Mouse (Mus musculus) embryonic fibroblast, embryonic 13.5 days (primary cell): Measurements from ENCODE around the gene Ly6g6c. TPM values are rescaled to one million over a fixed set of nuclear protein-coding genes. Genes with fewer than 3 reads are reported as not detected.

Source experiments
- H3K27ac ChIP-seq: 2 replicates; pipeline ENCODE4 v1.5.1; 2012; ENCODE audit warnings: low read length, control low read depth, inconsistent platforms; ENCODE audit not compliant: insufficient read depth
- H3K4me1 ChIP-seq: 2 replicates; pipeline ENCODE4 v1.6.1; 2011; ENCODE audit warnings: low read length; ENCODE audit not compliant: control insufficient read depth, insufficient read depth
- H3K4me3 ChIP-seq: 2 replicates; pipeline ENCODE4 v1.5.1; 2011; ENCODE audit warnings: mild to moderate bottlenecking, control low read depth, low read length; ENCODE audit not compliant: insufficient read depth
- CTCF ChIP-seq: IDR thresholded peaks from 2 replicates; pipeline ENCODE4 v1.5.1; 2011; ENCODE audit warnings: mild to moderate bottlenecking, control low read depth, low read length, moderate library complexity, borderline replicate concordance; ENCODE audit not compliant: insufficient read depth
- POLR2A ChIP-seq: IDR thresholded peaks from 2 replicates; pipeline ENCODE4 v1.6.1; 2011; ENCODE audit warnings: low read depth, mild to moderate bottlenecking, control low read depth, low read length, moderate library complexity
- polyA plus RNA-seq: library from polyadenylated mRNA; stranded (reverse); fragments of >200 nt; gene quantifications from 2 replicates; pipeline ENCODE4 v1.2.4, GENCODE M21; 2011; ENCODE audit warnings: low read depth; ENCODE audit not compliant: missing spikeins, insufficient read length

The Ly6g6c gene
- polyA plus RNA-seq, 1 experiment: not detected

DNA sequence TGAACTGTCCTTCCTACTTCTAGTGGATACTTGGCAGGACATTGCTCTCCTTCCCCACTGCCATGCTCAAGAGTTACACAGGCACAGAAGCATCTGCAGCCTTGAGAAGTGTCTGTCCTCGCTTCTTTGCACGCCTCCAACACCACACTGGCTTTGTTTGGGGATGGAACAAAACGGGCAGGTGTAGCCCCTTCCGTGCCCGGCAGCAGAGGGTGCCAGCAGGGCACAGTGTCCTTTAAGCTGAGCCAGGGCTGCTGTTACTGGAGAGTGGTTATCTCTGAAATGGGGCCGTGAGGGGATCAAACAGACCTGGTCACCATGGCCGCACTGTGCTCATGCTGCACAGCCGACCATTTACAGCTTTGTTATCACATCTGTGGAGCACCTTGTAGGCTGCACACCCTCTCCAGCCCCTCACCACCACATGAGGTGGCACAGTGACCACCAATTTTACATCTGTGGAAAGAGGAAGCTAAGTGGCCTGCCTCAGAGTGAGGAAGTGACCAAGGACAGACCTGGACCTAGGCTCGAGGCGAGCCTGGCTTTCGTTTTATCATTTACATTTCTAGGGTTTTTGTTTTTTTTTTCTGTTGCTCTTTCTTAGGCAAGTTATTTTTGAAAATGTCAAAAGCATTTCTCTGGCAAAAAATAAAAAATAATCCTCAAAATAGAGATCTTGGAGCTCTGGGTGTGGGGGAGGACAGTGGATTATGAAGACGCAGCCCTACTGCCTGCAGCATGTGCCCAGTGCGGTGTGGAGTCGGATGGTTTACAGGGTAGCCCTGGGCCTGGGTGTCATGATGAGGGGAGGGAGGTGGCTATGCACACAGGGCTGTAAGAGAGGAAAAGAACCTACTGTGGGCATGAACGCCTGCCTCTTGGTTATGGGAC is 29.5 kb downstream of the Ly6g6c start:
- H3K4me3 ChIP-seq: no peak overlapping the region
- H3K27ac ChIP-seq: no peak overlapping the region
- no peak for TF ChIP-seq POLR2A
- TF ChIP-seq CTCF: no peak
- H3K4me1 ChIP-seq: 0 out of 2 replicates have a peak, but pooled peaks cover 4% of the 10 kb centered on the region

GRCm38 (mm10) chr17:35096597-35096996 is 31.4 kb downstream of the Ly6g6c start:
- Histone ChIP-seq H3K4me1 (no peaks in the 10 kb centered on the region), H3K4me3 (no peak overlapping the region), H3K27ac (no peak overlapping the region)
- TF ChIP-seq POLR2A (no peak), CTCF (no peak)

DNA sequence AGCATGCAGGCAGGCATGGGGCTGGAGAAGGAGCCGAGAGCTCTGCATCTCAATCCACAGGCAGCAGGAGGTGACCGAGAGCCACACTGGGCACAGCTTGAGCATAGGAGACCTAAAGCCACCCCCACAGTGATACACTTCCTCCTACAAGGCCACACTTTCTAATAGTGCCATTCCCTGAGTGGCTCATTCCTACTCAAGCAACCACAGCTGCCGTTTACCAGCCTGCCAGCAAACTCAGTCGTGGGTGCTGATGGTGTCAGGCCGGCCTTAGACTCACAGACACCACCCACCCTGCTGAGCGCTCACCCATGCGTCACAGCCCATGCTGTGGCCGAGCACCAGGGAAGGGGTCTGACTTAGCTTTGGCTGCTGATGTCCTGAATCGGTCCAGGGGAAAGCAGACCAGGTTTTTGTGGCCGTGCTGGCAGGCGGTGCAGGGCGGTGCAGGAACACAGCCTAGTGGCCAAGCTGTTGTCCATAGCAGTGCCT is 32.0 kb downstream of the Ly6g6c start:
- Histone ChIP-seq H3K27ac (no peak overlapping the region), H3K4me1 (no peaks in the 10 kb centered on the region), H3K4me3 (no peak overlapping the region)
- TF ChIP-seq CTCF: no peak
- TF ChIP-seq POLR2A: no peak

- H3K4me1 ChIP-seq: no peaks in the 10 kb centered on the region
- no peak for TF ChIP-seq POLR2A
- TF ChIP-seq CTCF: no peak
- no peak overlapping the region for H3K4me3 ChIP-seq
- no peak overlapping the region for H3K27ac ChIP-seq
These were observed 35.1 kb downstream of the Ly6g6c start for GRCm38 (mm10) chr17:35100196-35100765.

GRCm38 (mm10) chr17:35101161-35101560 is 36.0 kb downstream of the Ly6g6c start:
- Histone ChIP-seq H3K27ac (no peak overlapping the region), H3K4me1 (no peaks in the 10 kb centered on the region), H3K4me3 (no peak overlapping the region)
- no peak for TF ChIP-seq CTCF
- TF ChIP-seq POLR2A: no peak

GRCm38 (mm10) chr17:35102299-35102698 is 37.1 kb downstream of the Ly6g6c start:
- H3K4me1 ChIP-seq: no peaks in the 10 kb centered on the region
- no peak overlapping the region for H3K4me3 ChIP-seq
- no peak overlapping the region for H3K27ac ChIP-seq
- no peak for TF ChIP-seq POLR2A
- no peak for TF ChIP-seq CTCF

GRCm38 (mm10) chr17:35103221-35103690 is 38.1 kb downstream of the Ly6g6c start:
- H3K4me3 ChIP-seq: no peak overlapping the region
- no peaks in the 10 kb centered on the region for H3K4me1 ChIP-seq
- no peak for TF ChIP-seq POLR2A
- TF ChIP-seq CTCF: no peak
- H3K27ac ChIP-seq: no peak overlapping the region

DNA sequence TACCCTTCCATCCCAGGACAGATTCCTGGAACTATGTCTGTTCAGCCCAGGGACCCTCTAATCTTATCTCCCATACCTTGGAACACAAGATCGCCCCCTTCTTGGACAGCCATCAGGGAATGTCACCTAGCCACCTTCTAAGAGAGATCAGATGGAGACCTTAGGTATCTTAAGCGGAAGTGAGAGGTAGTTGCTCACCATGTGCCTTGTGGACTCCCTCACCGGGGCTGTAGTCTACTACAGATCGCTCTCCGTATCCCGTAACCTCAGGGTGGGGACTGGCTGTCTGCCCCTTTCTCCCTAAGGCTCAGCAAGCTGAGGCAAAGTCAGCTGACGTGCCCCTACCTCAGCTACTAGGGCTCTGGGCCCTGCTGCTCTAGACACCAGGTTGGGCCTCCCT is 38.9 kb downstream of the Ly6g6c start:
- TF ChIP-seq POLR2A (no peak), CTCF (no peak)
- Histone ChIP-seq H3K4me1 (no peaks in the 10 kb centered on the region), H3K27ac (no peak overlapping the region), H3K4me3 (no peak overlapping the region)

DNA sequence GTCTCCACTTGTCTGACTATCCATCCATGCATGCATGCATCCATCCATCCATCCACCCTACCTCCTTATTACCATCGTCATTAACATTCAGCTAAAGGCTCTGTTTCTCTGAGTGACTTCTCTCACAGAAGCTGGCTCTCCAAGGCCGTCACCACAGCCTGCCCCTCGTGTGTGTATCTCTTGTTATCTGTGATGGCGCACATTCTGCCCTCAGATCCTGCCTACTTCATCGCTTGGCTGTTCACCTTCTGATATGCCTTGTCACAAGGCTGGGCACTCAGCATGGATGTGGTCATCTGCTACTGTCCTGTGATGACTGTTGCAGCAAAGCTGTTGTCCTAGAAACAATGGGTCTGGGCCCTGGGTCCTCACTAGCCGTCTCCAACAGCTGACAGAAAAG is 39.6 kb downstream of the Ly6g6c start:
- no peak overlapping the region for H3K27ac ChIP-seq
- no peak overlapping the region for H3K4me3 ChIP-seq
- TF ChIP-seq CTCF (no peak), POLR2A (no peak)
- H3K4me1 ChIP-seq: no peaks in the 10 kb centered on the region
